Mouse (Mus musculus): ENCODE measurements around the gene AI854703. TPM values are rescaled to one million over a fixed set of nuclear protein-coding genes. Genes with fewer than 3 reads are reported as not detected.

AI854703 gene
- total RNA-seq, 2 experiments from 2014 or later: 0.37 to 0.39 TPM

Other genes starting within 250 kb of the AI854703 start
- gene Krba1, start 231.2 kb upstream of the AI854703 start, total RNA-seq (2021): 10 to 100 TPM; 14.4 to 18.6 TPM
- 10 to 100 TPM; 10.2 to 11.3 TPM for gene Zfp467, start 180.9 kb upstream of the AI854703 start, total RNA-seq (2021)
- under 1 TPM; 0.22 to 0.23 TPM for gene Sspo, start 178.5 kb upstream of the AI854703 start, total RNA-seq (2021)
- gene Atp6v0e2, start 89.1 kb upstream of the AI854703 start, total RNA-seq (2021): 10 to 100 TPM; 19.8 to 21.4 TPM
- gene Lrrc61, start 72.0 kb upstream of the AI854703 start, total RNA-seq (2021): 10 to 100 TPM; 14.7 to 18.6 TPM
- 10 to 100 TPM; 60.1 to 86.3 TPM for gene Rarres2, start 54.0 kb upstream of the AI854703 start, total RNA-seq (2021)
- gene Gm45021, start 37.2 kb upstream of the AI854703 start, total RNA-seq (2021): not detected
- 10 to 100 TPM; 32.3 to 32.9 TPM for gene Repin1, start 32.9 kb upstream of the AI854703 start, total RNA-seq (2021)
- not detected for gene Gm44965, start 32.8 kb upstream of the AI854703 start, total RNA-seq (2021)
- gene Zfp775, start 24.7 kb upstream of the AI854703 start, total RNA-seq (2021): 10 to 100 TPM; 11.8 to 12.3 TPM
- gene Gimap8, start 20.5 kb downstream of the AI854703 start, total RNA-seq (2021): 1 to 10 TPM; 7.1 to 7.5 TPM
- 1 to 10 TPM; 4.6 to 4.9 TPM for gene Gimap9, start 49.4 kb downstream of the AI854703 start, total RNA-seq (2021)
- gene Gimap4, start 57.8 kb downstream of the AI854703 start, total RNA-seq (2021): 10 to 100 TPM; 19.3 to 32.9 TPM
- 10 to 100 TPM; 29.6 to 36.9 TPM for gene Gimap6, start 81.5 kb downstream of the AI854703 start, total RNA-seq (2021)
- 1 to 10 TPM; 3.8 to 4.0 TPM for gene Gm28053, start 91.8 kb downstream of the AI854703 start, total RNA-seq (2021)
- 1 to 10 TPM in 1 of 2 experiments, under 1 TPM in 1; 0.27 to 1.7 TPM for gene Gimap7, start 91.9 kb downstream of the AI854703 start, total RNA-seq (2021)
- gene Gimap1, start 112.3 kb downstream of the AI854703 start, total RNA-seq (2021): 10 to 100 TPM in 1 of 2 experiments, 1 to 10 TPM in 1; 9.9 to 13.3 TPM
- gene Gimap5, start 119.4 kb downstream of the AI854703 start, total RNA-seq (2021): 1 to 10 TPM; 4.9 to 5.0 TPM
- gene Gimap3, start 144.1 kb downstream of the AI854703 start, total RNA-seq (2021): 1 to 10 TPM in 1 of 2 experiments, under 1 TPM in 1; 0.57 to 6.9 TPM
- 10 to 100 TPM; 14.7 to 20.6 TPM for gene Tmem176a, start 214.2 kb downstream of the AI854703 start, total RNA-seq (2021)
- gene Tmem176b, start 214.7 kb downstream of the AI854703 start, total RNA-seq (2021): 10 to 100 TPM; 39.3 to 54.1 TPM
- gene Aoc1, start 246.1 kb downstream of the AI854703 start, total RNA-seq (2021): not detected

All from heart, adult 18-20 months (tissue).